Mouse (Mus musculus) neural tube, embryonic 13.5 days (tissue): ENCODE measurements at regions not wholly inside any gene's neighbourhood (a gene's known extent, or its start where the extent isn't known, plus 50 kb on each side); places are given as distances from the start of the nearest gene placed in this dataset.

Experiments
- ATAC-seq: fragments of 200-750 bp; cut with Nextera tagmentation; 2 replicates; pipeline ENCODE4 v1.8.0; 2017; ENCODE audit warnings: low read depth, mild to moderate bottlenecking, moderate TSS enrichment, moderate library complexity
- H3K27ac ChIP-seq: fragments of 300-500 bp; sonication (generic); replicated peaks from 2 replicates; pipeline ENCODE4 v1.5.1; 2015; ENCODE audit warnings: moderate library complexity, mild to moderate bottlenecking, inconsistent platforms
- H3K27me3 ChIP-seq: fragments of 300-500 bp; sonication (generic); 2 replicates; pipeline ENCODE4 v1.6.1; 2015; ENCODE audit warnings: mild to moderate bottlenecking, inconsistent platforms
- H3K36me3 ChIP-seq: fragments of 300-500 bp; sonication (generic); 2 replicates; pipeline ENCODE4 v1.6.1; 2015; ENCODE audit warnings: mild to moderate bottlenecking, inconsistent platforms
- H3K4me1 ChIP-seq: fragments of 300-500 bp; sonication (generic); replicated peaks from 2 replicates; pipeline ENCODE4 v1.6.1; 2015; ENCODE audit warnings: inconsistent platforms
- H3K4me2 ChIP-seq: fragments of 300-500 bp; sonication (generic); 2 replicates; pipeline ENCODE4 v1.6.1; 2015; ENCODE audit warnings: inconsistent platforms, mild to moderate bottlenecking, moderate library complexity
- H3K4me3 ChIP-seq: fragments of 300-500 bp; sonication (generic); 2 replicates; pipeline ENCODE4 v1.5.1; 2015; ENCODE audit warnings: mild to moderate bottlenecking, inconsistent platforms
- H3K9ac ChIP-seq: fragments of 300-500 bp; sonication (generic); 2 replicates; pipeline ENCODE4 v1.6.1; 2015; ENCODE audit warnings: moderate library complexity, mild to moderate bottlenecking, inconsistent platforms
- H3K9me3 ChIP-seq: fragments of 300-500 bp; sonication (generic); 2 replicates; pipeline ENCODE4 v1.6.1; 2016; ENCODE audit warnings: inconsistent platforms
- WGBS: fragments of 180-500 bp; shearing (Covaris S2); methylation state at CpG from one replicate; pipeline ENCODE4 v1.1.7; 2015; 5-methylcytosine and 5-hydroxymethylcytosine counted together

- no peaks in the 10 kb centered on the region for H3K36me3 ChIP-seq
- ATAC-seq, result no peak
Measured at GRCm38 (mm10) chr6:25237021-25237420, 280.9 kb upstream of the Tmem229a start.

GRCm38 (mm10) chr6:25236616-25237015, 280.5 kb upstream of the Tmem229a start:
- Histone ChIP-seq H3K36me3 (no peaks in the 10 kb centered on the region), H3K4me3 (no peak overlapping the region), H3K9me3 (no peaks in the 10 kb centered on the region), H3K27me3 (no peaks in the 10 kb centered on the region), H3K27ac (no peak overlapping the region), H3K4me2 (no peak overlapping the region), H3K4me1 (no peaks in the 10 kb centered on the region), H3K9ac (no peak overlapping the region)
- WGBS, result 81% methylated on average over 3 of the region's 3 CpGs
- ATAC-seq, result no peak

More at GRCm38 (mm10) chr6:25237021-25237420, 280.9 kb upstream of the Tmem229a start:
- H3K9me3 ChIP-seq, result no peaks in the 10 kb centered on the region
- no peak overlapping the region for H3K4me2 ChIP-seq
- H3K9ac ChIP-seq, result no peak overlapping the region
- no peak overlapping the region for H3K4me3 ChIP-seq
- H3K27ac ChIP-seq, result no peak overlapping the region
- 83% methylated on average over 2 of the region's 2 CpGs for WGBS
- H3K4me1 ChIP-seq, result no peaks in the 10 kb centered on the region
- no peaks in the 10 kb centered on the region for H3K27me3 ChIP-seq
